Mouse (Mus musculus) T-helper 1 cell (primary cell): ENCODE data around the gene Cacna1i.

Experiments
- in situ Hi-C: fragments of 300-600 bp; cut with MboI, MseI; formaldehyde crosslinking; loops from one replicate; pipeline ENCODE4 v1.15.1; 2025; ENCODE audit warnings: high pct_unique_total_duplicates

The Cacna1i gene

GRCm38 (mm10) chr15:80286851-80287415, at the start of gene Cacna1i:
Gene Cacna1i (plus strand): TSS chr15:80287238.
- in situ Hi-C loops: no loop called here

GRCm38 (mm10) chr15:80248135-80248534, 38.9 kb upstream of the Cacna1i start:
- in situ Hi-C loops: loop anchor here (25.0 kb wide), 1 partner anchor 1164 kb away; the partner anchor contains the start of genes Dnajb7, St13 and Xpnpep3

DNA sequence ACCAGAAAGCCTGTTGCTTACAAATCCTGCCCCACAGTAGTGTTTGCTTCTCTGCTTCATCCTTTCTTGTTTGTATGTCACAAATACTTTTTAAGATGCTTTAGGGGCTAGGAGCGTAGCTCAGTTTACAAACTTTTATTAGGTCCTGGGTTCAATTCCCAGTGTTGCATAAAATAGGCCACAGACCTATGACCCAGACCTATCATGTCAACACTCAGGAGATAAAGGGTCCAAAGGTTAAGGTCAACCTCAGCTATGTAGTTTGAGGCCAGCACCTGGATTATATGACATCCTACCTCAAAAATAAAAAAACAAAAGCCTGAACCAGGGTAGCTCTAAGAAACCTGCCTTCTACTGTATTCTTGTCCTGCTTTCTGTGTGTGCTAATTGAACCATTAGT, 38.4 kb upstream of the Cacna1i start:
- in situ Hi-C loops: loop anchor here (25.0 kb wide), 1 partner anchor 1164 kb away; the partner anchor contains the start of genes Dnajb7, St13 and Xpnpep3

DNA sequence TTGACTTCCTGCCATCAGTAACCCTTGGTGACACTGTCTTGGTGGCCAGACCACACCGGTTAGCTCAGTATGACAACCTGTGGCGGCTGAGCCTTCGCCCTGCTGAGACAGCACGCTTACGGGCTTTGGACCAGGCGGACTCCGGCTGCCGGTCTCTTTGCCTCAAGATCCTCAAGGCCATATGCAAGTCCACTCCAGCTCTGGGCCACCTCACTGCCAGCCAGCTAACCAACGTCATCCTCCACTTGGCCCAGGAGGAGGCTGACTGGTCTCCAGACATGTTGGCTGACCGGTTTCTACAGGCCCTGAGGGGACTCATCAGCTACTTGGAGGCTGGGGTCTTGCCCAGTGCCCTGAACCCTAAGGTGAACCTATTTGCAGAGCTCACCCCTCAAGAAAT, 37.4 kb upstream of the Cacna1i start:
- in situ Hi-C loops: loop anchor here (25.0 kb wide), 1 partner anchor 1163 kb away; the partner anchor contains the start of genes Dnajb7, St13 and Xpnpep3

- in situ Hi-C loops: no loop called here
These were observed 36.5 kb upstream of the Cacna1i start for GRCm38 (mm10) chr15:80250586-80250985.

- in situ Hi-C loops: no loop called here
These were observed 33.5 kb upstream of the Cacna1i start for GRCm38 (mm10) chr15:80253530-80253929.

DNA sequence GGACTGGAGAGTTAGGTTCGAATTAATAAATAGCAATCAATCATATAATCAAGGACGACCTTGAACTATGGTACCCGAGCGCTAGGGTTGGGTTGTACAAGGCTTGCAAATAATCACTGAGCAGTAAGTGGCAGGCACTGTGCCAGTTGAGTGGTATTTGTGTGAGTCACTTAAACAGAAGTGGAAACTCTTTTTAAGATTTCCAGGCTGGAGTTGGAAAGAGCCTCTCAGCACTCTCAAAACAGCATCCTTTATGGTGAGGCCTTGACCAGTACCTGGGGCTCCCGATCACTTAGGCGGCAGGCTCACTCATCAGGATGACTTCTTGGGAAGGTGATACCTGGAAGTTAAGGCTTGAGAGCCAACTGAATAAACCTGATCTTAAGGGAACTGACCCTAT, 32.8 kb upstream of the Cacna1i start:
- in situ Hi-C loops: no loop called here

- in situ Hi-C loops: no loop called here
These were observed 32.0 kb upstream of the Cacna1i start, which contains the start of gene Atf4 for GRCm38 (mm10) chr15:80254847-80255645. Gene Atf4 (plus strand): TSS chr15:80255184.

GRCm38 (mm10) chr15:80255646-80256121, 31.4 kb upstream of the Cacna1i start:
- in situ Hi-C loops: no loop called here

- in situ Hi-C loops: no loop called here
These were observed 30.8 kb upstream of the Cacna1i start for GRCm38 (mm10) chr15:80256242-80256641.

DNA sequence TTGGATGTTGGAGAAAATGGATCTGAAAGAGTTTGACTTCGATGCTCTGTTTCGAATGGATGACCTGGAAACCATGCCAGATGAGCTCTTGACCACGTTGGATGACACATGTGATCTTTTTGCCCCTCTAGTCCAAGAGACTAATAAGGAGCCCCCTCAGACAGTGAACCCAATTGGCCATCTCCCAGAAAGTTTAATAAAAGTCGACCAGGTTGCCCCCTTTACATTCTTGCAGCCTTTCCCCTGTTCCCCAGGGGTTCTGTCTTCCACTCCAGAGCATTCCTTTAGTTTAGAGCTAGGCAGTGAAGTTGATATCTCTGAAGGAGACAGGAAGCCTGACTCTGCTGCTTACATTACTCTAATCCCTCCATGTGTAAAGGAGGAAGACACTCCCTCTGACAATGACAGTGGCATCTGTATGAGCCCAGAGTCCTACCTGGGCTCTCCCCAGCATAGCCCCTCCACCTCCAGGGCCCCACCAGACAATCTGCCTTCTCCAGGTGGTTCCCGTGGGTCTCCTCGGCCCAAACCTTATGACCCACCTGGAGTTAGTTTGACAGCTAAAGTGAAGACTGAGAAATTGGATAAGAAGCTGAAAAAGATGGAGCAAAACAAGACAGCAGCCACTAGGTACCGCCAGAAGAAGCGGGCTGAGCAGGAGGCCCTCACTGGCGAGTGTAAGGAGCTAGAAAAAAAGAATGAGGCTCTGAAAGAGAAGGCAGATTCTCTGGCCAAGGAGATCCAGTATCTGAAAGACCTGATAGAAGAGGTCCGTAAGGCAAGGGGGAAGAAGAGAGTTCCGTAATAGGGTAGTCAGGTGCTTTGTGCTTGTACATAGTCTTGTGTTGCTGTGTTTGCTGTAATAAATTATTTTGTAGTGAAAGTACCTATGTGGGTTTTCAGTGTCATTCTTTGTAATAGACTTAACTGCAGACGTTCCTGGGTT, 30.1 kb upstream of the Cacna1i start:
- in situ Hi-C loops: no loop called here

GRCm38 (mm10) chr15:80257602-80258239, 29.3 kb upstream of the Cacna1i start:
- in situ Hi-C loops: no loop called here

GRCm38 (mm10) chr15:80258240-80259170, 28.5 kb upstream of the Cacna1i start:
- in situ Hi-C loops: no loop called here

DNA sequence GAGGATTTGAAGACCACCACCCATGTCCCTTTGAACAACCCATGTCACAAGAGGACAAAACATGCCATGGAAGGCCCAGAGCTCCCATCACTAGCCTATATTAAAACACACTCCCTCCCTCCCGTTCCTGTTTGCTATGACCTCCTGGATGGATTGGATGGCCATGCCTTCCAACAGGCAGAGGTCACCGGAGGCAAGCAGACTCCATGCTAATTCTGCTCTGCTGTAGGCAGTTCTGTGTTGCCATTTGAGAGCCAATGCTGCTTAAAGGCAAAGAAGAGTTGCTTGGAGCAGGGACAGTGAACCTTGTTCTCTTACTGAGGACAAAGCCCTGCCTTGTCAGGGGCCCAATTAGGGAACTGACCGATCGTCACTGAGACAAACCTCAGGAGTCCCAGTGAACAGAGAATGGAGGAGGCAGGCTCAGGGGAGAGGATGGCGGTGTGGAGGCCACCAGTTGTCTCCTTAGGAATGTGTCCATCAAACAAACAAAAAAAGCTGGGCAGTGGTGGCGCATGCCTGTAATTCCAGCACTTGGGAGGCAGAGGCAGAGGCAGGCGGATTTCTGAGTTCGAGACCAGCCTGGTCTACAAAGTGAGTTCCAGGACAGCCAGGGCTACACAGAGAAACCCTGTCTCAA, 27.5 kb upstream of the Cacna1i start:
- in situ Hi-C loops: no loop called here

- in situ Hi-C loops: no loop called here
These were observed 26.4 kb upstream of the Cacna1i start for GRCm38 (mm10) chr15:80260677-80261076.

GRCm38 (mm10) chr15:80261100-80261499, 25.9 kb upstream of the Cacna1i start:
- in situ Hi-C loops: no loop called here

DNA sequence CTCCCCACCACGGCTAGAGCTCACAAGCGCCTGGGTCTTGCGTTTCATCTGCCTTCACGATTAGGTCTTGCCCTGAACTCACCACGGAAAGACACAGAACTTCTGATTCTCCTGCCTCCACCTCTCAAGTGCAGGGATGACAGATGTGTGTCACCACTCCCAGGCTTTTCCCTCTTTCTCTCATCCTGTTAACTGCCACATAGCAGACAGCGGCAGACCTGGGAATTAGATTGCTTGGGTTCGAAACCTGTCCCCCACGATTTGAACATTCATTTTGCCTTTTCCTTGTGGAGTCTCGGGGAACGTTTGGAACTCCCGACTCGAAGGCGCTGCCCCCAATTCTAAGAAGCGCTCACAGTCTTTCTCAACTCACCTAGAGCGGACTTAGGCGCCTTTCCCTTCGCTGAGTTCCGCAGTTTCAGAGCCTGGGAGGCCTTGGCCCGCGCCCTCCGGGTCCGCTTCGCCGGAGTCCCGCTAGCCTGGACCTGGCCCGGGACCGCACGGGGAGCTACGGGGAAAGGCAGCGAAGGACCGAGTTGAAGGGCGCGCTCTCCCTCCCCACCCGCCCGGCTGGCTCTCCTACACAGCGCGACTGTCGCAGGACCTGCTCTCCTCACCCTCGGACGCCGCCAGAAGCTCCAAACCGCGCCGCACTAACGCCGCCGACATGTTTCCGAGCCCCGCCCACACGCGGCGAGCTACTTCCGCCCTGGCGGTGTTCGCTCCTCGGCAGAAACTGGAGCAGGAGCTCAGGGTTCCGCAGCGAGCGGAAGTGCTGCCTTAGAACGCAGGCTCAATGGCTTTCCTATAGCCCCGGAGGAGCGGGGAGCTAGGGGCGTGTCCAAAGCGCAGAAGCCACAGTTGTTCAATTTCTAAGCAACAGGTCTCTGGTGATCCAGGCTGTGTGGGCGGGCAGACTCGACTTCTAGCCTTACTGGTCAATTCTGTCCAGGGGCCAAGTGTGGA, 23.1 kb upstream of the Cacna1i start, which contains the start of gene Rps19bp1:
Gene Rps19bp1 (minus strand): TSS at position 706 of the 966 bp plus-strand sequence.
- in situ Hi-C loops: no loop called here

DNA sequence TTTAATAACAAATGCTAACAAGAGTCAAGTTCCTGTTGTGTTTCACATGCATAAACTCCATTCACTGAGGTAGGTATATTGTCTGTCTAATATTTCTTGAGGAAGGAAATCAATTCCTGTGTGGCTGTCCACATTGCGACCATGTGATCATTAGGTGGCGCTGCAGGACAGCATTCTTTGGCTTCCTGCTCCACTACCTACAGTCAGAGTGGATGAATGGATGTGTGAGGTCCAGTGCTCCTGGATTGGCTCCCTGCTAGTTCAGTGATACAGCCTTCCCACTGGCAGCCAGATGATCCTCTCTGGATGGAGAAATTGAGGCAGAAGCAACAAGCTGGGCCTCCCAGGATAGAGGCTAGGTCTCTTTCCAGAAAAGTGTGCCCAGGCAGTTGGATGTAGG, 20.8 kb upstream of the Cacna1i start:
- in situ Hi-C loops: no loop called here
